In the genomic region with DNA sequence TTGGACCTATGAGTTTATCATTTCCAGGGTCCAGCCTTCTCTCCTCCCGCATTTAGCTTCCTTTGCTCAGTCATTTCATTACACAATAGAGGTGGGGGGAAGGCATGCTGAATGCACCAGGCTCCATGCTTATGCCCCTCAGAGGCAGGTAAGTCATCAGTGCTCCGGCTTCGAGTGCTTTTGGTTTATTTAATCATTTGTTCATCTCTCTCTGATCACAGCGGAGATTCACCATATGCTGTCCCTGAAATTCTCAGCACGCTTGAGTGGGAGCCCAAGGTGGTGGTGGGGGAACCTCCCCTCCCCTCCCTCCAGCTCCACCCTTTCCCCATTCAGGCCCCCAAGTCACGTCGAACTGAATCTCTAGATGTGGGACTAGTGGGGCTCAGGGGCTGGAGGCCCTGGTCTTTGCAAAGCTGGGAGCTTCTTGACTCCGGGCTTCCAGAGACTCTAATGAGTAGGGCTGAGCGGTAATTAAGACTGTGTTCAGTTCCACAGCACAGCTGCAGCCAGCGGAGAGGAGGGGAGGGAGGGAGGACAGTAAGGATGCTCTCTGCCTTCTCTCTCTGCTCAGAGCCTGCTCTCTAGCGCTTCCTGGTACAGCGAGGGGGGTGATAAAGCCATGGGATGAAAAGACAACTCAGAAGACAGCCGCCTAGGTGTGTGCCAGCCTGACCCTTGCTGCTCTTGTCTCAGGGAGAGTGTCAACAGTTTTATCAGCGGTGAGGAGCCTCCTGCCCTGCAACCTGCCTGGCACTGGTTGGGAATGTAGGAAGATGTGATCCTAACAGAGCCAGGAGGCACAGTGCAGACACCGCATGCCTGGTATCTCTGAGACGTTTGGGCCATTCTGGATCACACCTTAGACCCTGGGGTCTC, we compare ENCODE assay signal across 15 mouse cellular contexts. TPM values are rescaled to one million over a fixed set of nuclear protein-coding genes. Genes with fewer than 3 reads are reported as not detected.
DNase-seq lines count a peak whose midpoint lies in the region; ATAC-seq lines count a peak whose summit lies in the region.
"Had no signal": no experiment of that assay in that cellular context is flagged by ENCODE, and none has a peak within 500 bp of the region (broad histone marks: within the 10 kb centered on the region; RNA-seq: fewer than 3 reads in every experiment).

No protein-coding gene starts in this region.

- WGBS in hindbrain, embryonic 11.5 days: 53% methylated on average over 16 of the region's 16 CpGs
- 50% methylated on average over 16 of the region's 16 CpGs for WGBS in hindbrain, embryonic 10.5 days
- 37% methylated on average over 16 of the region's 16 CpGs for WGBS in forebrain, embryonic 12.5 days
- 25% methylated on average over 16 of the region's 16 CpGs for WGBS in hindbrain, embryonic 16.5 days
- WGBS in neural tube, embryonic 15.5 days: 22% methylated on average over 16 of the region's 16 CpGs

- H3K4me3 ChIP-seq in hindbrain, embryonic 11.5 days (ENCODE audit: low read depth, low read length): no peak overlapping the region
- no peak overlapping the region for H3K4me3 ChIP-seq in hindbrain, embryonic 10.5 days
- H3K4me3 ChIP-seq in forebrain, embryonic 12.5 days (replicated peaks): no peak overlapping the region
- H3K4me3 ChIP-seq in hindbrain, embryonic 16.5 days (ENCODE audit: low read length): no peak overlapping the region
- no peak overlapping the region for H3K4me3 ChIP-seq in neural tube, embryonic 15.5 days (replicated peaks)
- H3K4me3 ChIP-seq: erythroblast, embryonic 14.5 days had no signal

- no peak overlapping the region for H3K27ac ChIP-seq in hindbrain, embryonic 11.5 days (ENCODE audit: low read depth, low read length)
- H3K27ac ChIP-seq in hindbrain, embryonic 10.5 days: no peak overlapping the region; the same call in 1 of the 2 replicates
- peak overlapping the region; percentile 31; the same call in 1 of the 2 replicates for H3K27ac ChIP-seq in forebrain, embryonic 12.5 days
- no peak overlapping the region for H3K27ac ChIP-seq in hindbrain, embryonic 16.5 days (ENCODE audit: low read depth, low read length)
- peak overlapping the region; percentile 72 for H3K27ac ChIP-seq in neural tube, embryonic 15.5 days (replicated peaks)

- no peaks in the 10 kb centered on the region for H3K36me3 ChIP-seq in hindbrain, embryonic 11.5 days (ENCODE audit: control insufficient read depth, insufficient read depth, low read length)
- no peaks in the 10 kb centered on the region for H3K36me3 ChIP-seq in hindbrain, embryonic 10.5 days
- H3K36me3 ChIP-seq in forebrain, embryonic 12.5 days (replicated peaks): no peaks in the 10 kb centered on the region
- H3K36me3 ChIP-seq in hindbrain, embryonic 16.5 days (ENCODE audit: control insufficient read depth, insufficient read depth, low read length): no peaks in the 10 kb centered on the region
- no peaks in the 10 kb centered on the region for H3K36me3 ChIP-seq in neural tube, embryonic 15.5 days
- H3K36me3 ChIP-seq: G1E had no signal

- peak; percentile 38; the same call in 1 of the 2 replicates for ATAC-seq in hindbrain, embryonic 11.5 days (ENCODE audit: low FRiP score)
- peak; percentile 57; the same call in 1 of the 2 replicates for ATAC-seq in forebrain, embryonic 12.5 days (ENCODE audit: low FRiP score)
- peak; percentile 88 for ATAC-seq in hindbrain, embryonic 16.5 days
- ATAC-seq in neural tube, embryonic 15.5 days (ENCODE audit: low FRiP score): peak; percentile 89
- ATAC-seq: intestine, postnatal 0 days had no signal

- H3K9ac ChIP-seq in hindbrain, embryonic 11.5 days (ENCODE audit: low read depth, low read length): no peak overlapping the region
- no peak overlapping the region for H3K9ac ChIP-seq in forebrain, embryonic 12.5 days
- H3K9ac ChIP-seq in hindbrain, embryonic 16.5 days (ENCODE audit: low read depth, low read length): peak overlapping the region; percentile 41; the same call in 1 of the 2 replicates
- no peak overlapping the region; the same call in 1 of the 2 replicates for H3K9ac ChIP-seq in neural tube, embryonic 15.5 days (replicated peaks)

- no peak for DNase-seq in hindbrain, embryonic 11.5 days (ENCODE audit: low spot score)
- no peak for DNase-seq in hindbrain, embryonic 10.5 days (ENCODE audit: low spot score)
- no peak for DNase-seq in layer of hippocampus, adult 11-12 months (ENCODE audit: low spot score)
- DNase-seq in heart, adult 11 months: no peak
- no peak for DNase-seq in adrenal gland, adult 18-20 months (ENCODE audit: low spot score in 2 of 2)
- DNase-seq: B cell, adult 2 months; cerebellum, adult 2 months; kidney, postnatal 36 days; liver had no signal

- no peaks in the 10 kb centered on the region for H3K27me3 ChIP-seq in hindbrain, embryonic 11.5 days (ENCODE audit: control insufficient read depth, insufficient read depth, low read length)
- H3K27me3 ChIP-seq in hindbrain, embryonic 10.5 days (ENCODE audit: insufficient read depth, poor library complexity, severe bottlenecking): peaks cover 40% of the 10 kb centered on the region
- H3K27me3 ChIP-seq in forebrain, embryonic 12.5 days: peaks cover 19% of the 10 kb centered on the region; the same call in 1 of the 2 replicates
- peaks cover 2% of the 10 kb centered on the region; the same call in 1 of the 2 replicates for H3K27me3 ChIP-seq in hindbrain, embryonic 16.5 days (replicated peaks; ENCODE audit: control insufficient read depth, insufficient read depth, low read length)
- H3K27me3 ChIP-seq in neural tube, embryonic 15.5 days (replicated peaks): peaks cover 5% of the 10 kb centered on the region; the same call in 1 of the 2 replicates

- H3K4me1 ChIP-seq in hindbrain, embryonic 11.5 days (replicated peaks; ENCODE audit: control insufficient read depth, insufficient read depth, low read length): no peaks in the 10 kb centered on the region
- H3K4me1 ChIP-seq in hindbrain, embryonic 10.5 days (replicated peaks): peaks cover 24% of the 10 kb centered on the region
- H3K4me1 ChIP-seq in forebrain, embryonic 12.5 days: peaks cover 18% of the 10 kb centered on the region
- H3K4me1 ChIP-seq in hindbrain, embryonic 16.5 days (ENCODE audit: control insufficient read depth, insufficient read depth, low read depth, low read length): peaks cover 14% of the 10 kb centered on the region
- peaks cover 35% of the 10 kb centered on the region for H3K4me1 ChIP-seq in neural tube, embryonic 15.5 days

- no peaks in the 10 kb centered on the region for H3K9me3 ChIP-seq in hindbrain, embryonic 11.5 days (ENCODE audit: control insufficient read depth, low read length)
- no peaks in the 10 kb centered on the region for H3K9me3 ChIP-seq in hindbrain, embryonic 10.5 days
- H3K9me3 ChIP-seq in forebrain, embryonic 12.5 days: no peaks in the 10 kb centered on the region
- H3K9me3 ChIP-seq in hindbrain, embryonic 16.5 days (ENCODE audit: control insufficient read depth, low read length): no peaks in the 10 kb centered on the region
- no peaks in the 10 kb centered on the region for H3K9me3 ChIP-seq in neural tube, embryonic 15.5 days (replicated peaks)
- H3K9me3 ChIP-seq: G1E had no signal

- no peak overlapping the region for H3K4me2 ChIP-seq in hindbrain, embryonic 11.5 days (replicated peaks; ENCODE audit: low read depth, low read length)
- H3K4me2 ChIP-seq in forebrain, embryonic 12.5 days: peak overlapping the region; percentile 21; the same call in 1 of the 2 replicates
- H3K4me2 ChIP-seq in hindbrain, embryonic 16.5 days (ENCODE audit: low read length): peak overlapping the region; percentile 17; the same call in 1 of the 2 replicates
- H3K4me2 ChIP-seq in neural tube, embryonic 15.5 days: peak overlapping the region; percentile 23

RNA-seq across cellular contexts. Expression of gene Ccdc32, which starts 33.0 kb away (rescaled TPM):
- polyA plus RNA-seq in hindbrain, embryonic 11.5 days (2014; fragmentation: Nextera tagmentation; extraction: Ambion mirVana): 23.3 and 25.8 TPM in 2 replicates
- polyA plus RNA-seq in hindbrain, embryonic 10.5 days (2016; fragmentation: Nextera tagmentation; extraction: Ambion mirVana): 22.8 and 26.0 TPM in 2 replicates
- 25.3 and 26.4 TPM in 2 replicates for polyA plus RNA-seq in forebrain, embryonic 12.5 days (2016; fragmentation: Nextera tagmentation; extraction: Ambion mirVana)
- 41.7 and 44.1 TPM in 2 replicates for polyA plus RNA-seq in hindbrain, embryonic 16.5 days (2015; fragmentation: Nextera tagmentation; extraction: Ambion mirVana)
- polyA plus RNA-seq in neural tube, embryonic 15.5 days (2015; fragmentation: Nextera tagmentation; extraction: Ambion mirVana): 40.7 and 41.2 TPM in 2 replicates
- 10 to 100 TPM; 16.5 TPM for total RNA-seq in adrenal gland, adult 18-20 months (2021)

RNA-seq across cellular contexts. Expression of gene Rpusd2, which starts 38.4 kb away (rescaled TPM):
- polyA plus RNA-seq in hindbrain, embryonic 11.5 days (2014; fragmentation: Nextera tagmentation; extraction: Ambion mirVana): 6.6 and 7.2 TPM in 2 replicates
- polyA plus RNA-seq in hindbrain, embryonic 10.5 days (2016; fragmentation: Nextera tagmentation; extraction: Ambion mirVana): 8.0 and 8.3 TPM in 2 replicates
- 7.0 and 7.7 TPM in 2 replicates for polyA plus RNA-seq in forebrain, embryonic 12.5 days (2016; fragmentation: Nextera tagmentation; extraction: Ambion mirVana)
- 3.7 and 4.1 TPM in 2 replicates for polyA plus RNA-seq in hindbrain, embryonic 16.5 days (2015; fragmentation: Nextera tagmentation; extraction: Ambion mirVana)
- polyA plus RNA-seq in neural tube, embryonic 15.5 days (2015; fragmentation: Nextera tagmentation; extraction: Ambion mirVana): 3.7 and 4.5 TPM in 2 replicates
- 1 to 10 TPM; 4.4 to 5.9 TPM for total RNA-seq in adrenal gland, adult 18-20 months (2021)

RNA-seq across cellular contexts. Expression of gene Knl1, which starts 50.8 kb away (rescaled TPM):
- 37.2 and 47.9 TPM in 2 replicates for polyA plus RNA-seq in hindbrain, embryonic 11.5 days (2014; fragmentation: Nextera tagmentation; extraction: Ambion mirVana)
- 39.9 and 57.6 TPM in 2 replicates for polyA plus RNA-seq in hindbrain, embryonic 10.5 days (2016; fragmentation: Nextera tagmentation; extraction: Ambion mirVana)
- 71.0 and 84.4 TPM in 2 replicates for polyA plus RNA-seq in forebrain, embryonic 12.5 days (2016; fragmentation: Nextera tagmentation; extraction: Ambion mirVana)
- polyA plus RNA-seq in hindbrain, embryonic 16.5 days (2015; fragmentation: Nextera tagmentation; extraction: Ambion mirVana): 8.3 and 9.7 TPM in 2 replicates
- polyA plus RNA-seq in neural tube, embryonic 15.5 days (2015; fragmentation: Nextera tagmentation; extraction: Ambion mirVana): 5.2 and 20.1 TPM in 2 replicates
- total RNA-seq in adrenal gland, adult 18-20 months (2021): under 1 TPM; 0.33 to 0.45 TPM

Comparison
In these comparisons a context has a peak if more than half of its experiments do, and no peak if none do; other contexts are left out.
1. ATAC-seq: peak in every context shown above with its lines; median percentile 89 in neural tube, embryonic 15.5 days; 88 in hindbrain, embryonic 16.5 days; 57 in forebrain, embryonic 12.5 days; 38 in hindbrain, embryonic 11.5 days.
2. H3K27ac ChIP-seq: peak in forebrain, embryonic 12.5 days (single experiment) and neural tube, embryonic 15.5 days (single experiment); none in hindbrain, embryonic 11.5 days (single experiment), hindbrain, embryonic 10.5 days (single experiment) and hindbrain, embryonic 16.5 days (single experiment).